Mouse (Mus musculus): Measurements from ENCODE around the gene Spa17.

- TF ChIP-seq CTCF (IDR thresholded peaks at IDR 0.05; ENCODE audit: borderline replicate concordance, extremely low read depth, insufficient read depth, insufficient read length), result no peak
- no peak for TF ChIP-seq POLR2A (IDR thresholded peaks at IDR 0.05; ENCODE audit: borderline replicate concordance, extremely low read depth, insufficient read depth, insufficient read length, poor library complexity, severe bottlenecking)
Measured at GRCm38 (mm10) chr9:37621290-37621689, 7.8 kb upstream of the Spa17 start.
